ENCODE assay signal across 19 mouse cellular contexts in genomic region chr17:11332081-11332480, GRCm38 (mm10).
DNase-seq lines count a peak whose midpoint lies in the region; ATAC-seq lines count a peak whose summit lies in the region.
"Had no signal": no experiment of that assay in that cellular context is flagged by ENCODE, and none has a peak within 500 bp of the region (broad histone marks: within the 10 kb centered on the region; RNA-seq: fewer than 3 reads in every experiment).

No protein-coding gene starts in this region.

- H3K27ac ChIP-seq in forebrain, embryonic 12.5 days = peak overlapping the region; percentile 32; the same call in 1 of the 2 replicates
- H3K27ac ChIP-seq in forebrain, embryonic 11.5 days (ENCODE audit: low read depth, low read length) = no peak overlapping the region
- H3K27ac ChIP-seq in neural tube, embryonic 11.5 days (ENCODE audit: low read depth, low read length) = no peak overlapping the region
- peak overlapping the region; percentile 51; the same call in 1 of the 2 replicates for H3K27ac ChIP-seq in midbrain, embryonic 16.5 days (ENCODE audit: low read length)
- H3K27ac ChIP-seq: embryonic facial prominence, embryonic 13.5 days; heart, embryonic 10.5 days; limb, embryonic 13.5 days; liver, embryonic 15.5 days had no signal

- H3K4me3 ChIP-seq in forebrain, embryonic 12.5 days (replicated peaks) = no peak overlapping the region
- no peak overlapping the region for H3K4me3 ChIP-seq in forebrain, embryonic 11.5 days (ENCODE audit: low read depth, low read length)
- no peak overlapping the region for H3K4me3 ChIP-seq in neural tube, embryonic 11.5 days (ENCODE audit: low read depth, low read length)
- H3K4me3 ChIP-seq in midbrain, embryonic 16.5 days (ENCODE audit: low read depth, low read length) = no peak overlapping the region
- H3K4me3 ChIP-seq: embryonic facial prominence, embryonic 13.5 days; heart, embryonic 10.5 days; limb, embryonic 13.5 days; liver, embryonic 15.5 days had no signal

- H3K36me3 ChIP-seq in forebrain, embryonic 12.5 days (replicated peaks) = no peaks in the 10 kb centered on the region
- H3K36me3 ChIP-seq in forebrain, embryonic 11.5 days (ENCODE audit: control insufficient read depth, insufficient read depth, low read length) = no peaks in the 10 kb centered on the region
- H3K36me3 ChIP-seq in neural tube, embryonic 11.5 days (ENCODE audit: control insufficient read depth, insufficient read depth, low read length) = no peaks in the 10 kb centered on the region
- H3K36me3 ChIP-seq in midbrain, embryonic 16.5 days (ENCODE audit: control insufficient read depth, insufficient read depth, low read length) = no peaks in the 10 kb centered on the region
- H3K36me3 ChIP-seq: embryonic facial prominence, embryonic 13.5 days; heart, embryonic 10.5 days; limb, embryonic 13.5 days; liver, embryonic 15.5 days had no signal

- no peak overlapping the region for H3K4me2 ChIP-seq in forebrain, embryonic 12.5 days
- H3K4me2 ChIP-seq in forebrain, embryonic 11.5 days (ENCODE audit: low read depth, low read length, severe bottlenecking) = no peak overlapping the region
- H3K4me2 ChIP-seq in neural tube, embryonic 11.5 days (ENCODE audit: low read depth) = no peak overlapping the region
- H3K4me2 ChIP-seq in midbrain, embryonic 16.5 days (ENCODE audit: low read length) = peak overlapping the region; percentile 24
- H3K4me2 ChIP-seq: embryonic facial prominence, embryonic 13.5 days; limb, embryonic 13.5 days; liver, embryonic 15.5 days had no signal

- H3K9me3 ChIP-seq in forebrain, embryonic 12.5 days = no peaks in the 10 kb centered on the region
- H3K9me3 ChIP-seq in forebrain, embryonic 11.5 days (ENCODE audit: control insufficient read depth, low read length) = no peaks in the 10 kb centered on the region
- H3K9me3 ChIP-seq in neural tube, embryonic 11.5 days (ENCODE audit: control insufficient read depth, low read length) = no peaks in the 10 kb centered on the region
- H3K9me3 ChIP-seq in midbrain, embryonic 16.5 days (replicated peaks; ENCODE audit: control insufficient read depth, low read length, poor library complexity, severe bottlenecking) = no peaks in the 10 kb centered on the region
- H3K9me3 ChIP-seq: embryonic facial prominence, embryonic 13.5 days; heart, embryonic 10.5 days; limb, embryonic 13.5 days; liver, embryonic 15.5 days had no signal

- H3K27me3 ChIP-seq in forebrain, embryonic 12.5 days = no peaks in the 10 kb centered on the region
- H3K27me3 ChIP-seq in forebrain, embryonic 11.5 days (ENCODE audit: control insufficient read depth, insufficient read depth, low read length) = no peaks in the 10 kb centered on the region
- H3K27me3 ChIP-seq in neural tube, embryonic 11.5 days (ENCODE audit: control insufficient read depth, insufficient read depth, low read length) = no peaks in the 10 kb centered on the region
- H3K27me3 ChIP-seq in midbrain, embryonic 16.5 days (ENCODE audit: control insufficient read depth, insufficient read depth, low read depth, low read length) = no peaks in the 10 kb centered on the region
- H3K27me3 ChIP-seq: embryonic facial prominence, embryonic 13.5 days; limb, embryonic 13.5 days; liver, embryonic 15.5 days had no signal

- no peak overlapping the region for H3K9ac ChIP-seq in forebrain, embryonic 12.5 days
- no peak overlapping the region for H3K9ac ChIP-seq in forebrain, embryonic 11.5 days (ENCODE audit: low read length)
- H3K9ac ChIP-seq in neural tube, embryonic 11.5 days (ENCODE audit: low read length) = no peak overlapping the region
- no peak overlapping the region; the same call in 1 of the 2 replicates for H3K9ac ChIP-seq in midbrain, embryonic 16.5 days (ENCODE audit: low read depth, low read length)
- H3K9ac ChIP-seq: embryonic facial prominence, embryonic 13.5 days; limb, embryonic 13.5 days; liver, embryonic 15.5 days had no signal

- WGBS in forebrain, embryonic 12.5 days = 68% methylated on average over 8 of the region's 8 CpGs
- WGBS in forebrain, embryonic 11.5 days = 75% methylated on average over 8 of the region's 8 CpGs
- WGBS in neural tube, embryonic 11.5 days = 49% methylated on average over 8 of the region's 8 CpGs
- 54% methylated on average over 8 of the region's 8 CpGs for WGBS in midbrain, embryonic 16.5 days

- ATAC-seq in forebrain, embryonic 12.5 days (ENCODE audit: low FRiP score) = no peak
- no peak for ATAC-seq in forebrain, embryonic 11.5 days (replicated peaks; ENCODE audit: low FRiP score)
- ATAC-seq in neural tube, embryonic 11.5 days (ENCODE audit: insufficient read depth, low FRiP score, low TSS enrichment) = no peak
- ATAC-seq in midbrain, embryonic 16.5 days = peak; percentile 64
- ATAC-seq: intestine, postnatal 0 days had no signal

- DNase-seq in forebrain, embryonic 11.5 days (ENCODE audit: low spot score) = no peak
- DNase-seq in neural tube, embryonic 11.5 days (ENCODE audit: low spot score) = peak; percentile 25
- DNase-seq in neural tube, embryonic 10.5 days (ENCODE audit: extremely low spot score, low spot score) = no peak
- peak; percentile 64 for DNase-seq in retina, postnatal 1 day
- no peak for DNase-seq in heart, postnatal 14 days
- DNase-seq in frontal cortex, postnatal 10 days (ENCODE audit: low spot score in 2 of 2) = no peak
- DNase-seq: cerebellum, postnatal 14 days; gastrocnemius, postnatal 25 days; heart, postnatal 10 days; kidney, postnatal 14 days; lung, postnatal 10 days; thymus, adult 2 months had no signal

- H3K4me1 ChIP-seq in forebrain, embryonic 12.5 days = peaks cover 13% of the 10 kb centered on the region; the same call in 1 of the 2 replicates
- H3K4me1 ChIP-seq in forebrain, embryonic 11.5 days (replicated peaks; ENCODE audit: control insufficient read depth, insufficient read depth, low read length) = 0 out of 2 replicates have a peak, but pooled peaks cover 2% of the 10 kb centered on the region
- H3K4me1 ChIP-seq in neural tube, embryonic 11.5 days (ENCODE audit: control insufficient read depth, insufficient read depth, low read length) = no peaks in the 10 kb centered on the region
- H3K4me1 ChIP-seq in midbrain, embryonic 16.5 days (ENCODE audit: control insufficient read depth, insufficient read depth, low read length) = peaks cover 9% of the 10 kb centered on the region
- H3K4me1 ChIP-seq: embryonic facial prominence, embryonic 13.5 days; heart, embryonic 10.5 days; limb, embryonic 13.5 days; liver, embryonic 15.5 days had no signal

- intact Hi-C loops in heart, postnatal 14 days (cut with DNase I) = no loop called here

Comparison
In these comparisons a context has a peak if more than half of its experiments do, and no peak if none do; other contexts are left out.
1. H3K27ac ChIP-seq: peak in forebrain, embryonic 12.5 days (single experiment) and midbrain, embryonic 16.5 days (single experiment); none in forebrain, embryonic 11.5 days (single experiment) and neural tube, embryonic 11.5 days (single experiment).
2. DNase-seq: peak in neural tube, embryonic 11.5 days (single experiment) and retina, postnatal 1 day (single experiment); none in forebrain, embryonic 11.5 days (single experiment), neural tube, embryonic 10.5 days (single experiment), heart, postnatal 14 days (0 of 2) and frontal cortex, postnatal 10 days (0 of 2).